Mouse (Mus musculus) heart, adult 2 months (tissue): ENCODE results near the gene Snx21. TPM values are rescaled to one million over a fixed set of nuclear protein-coding genes. Genes with fewer than 3 reads are reported as not detected.

ENCODE experiments used
- DNase-seq, 2 experiments: peaks; one replicate each; pipeline ENCODE4 v3.0.0; 2021
- H3K27ac ChIP-seq: fragments of 200-600 bp; 2 replicates; pipeline ENCODE4 v1.8.1; 2022
- H3K27me3 ChIP-seq: fragments of 200-500 bp; 2 replicates; pipeline ENCODE4 v1.6.1; 2012; ENCODE audit warnings: mild to moderate bottlenecking, low read length, inconsistent platforms, mixed read lengths; ENCODE audit not compliant: control insufficient read depth, insufficient read depth
- H3K36me3 ChIP-seq: fragments of 200-500 bp; 2 replicates; pipeline ENCODE4 v1.6.1; 2012; ENCODE audit warnings: low read length, inconsistent platforms; ENCODE audit not compliant: control insufficient read depth, insufficient read depth
- H3K4me1 ChIP-seq: fragments of 200-500 bp; 2 replicates; pipeline ENCODE4 v1.6.1; 2011; ENCODE audit warnings: low read length; ENCODE audit not compliant: control insufficient read depth, insufficient read depth
- H3K4me3 ChIP-seq: fragments of 200-600 bp; 2 replicates; pipeline ENCODE4 v1.8.1; 2022
- H3K79me2 ChIP-seq: fragments of 200-500 bp; replicated peaks from 2 replicates; pipeline ENCODE4 v1.6.1; 2012; ENCODE audit warnings: mild to moderate bottlenecking, inconsistent platforms, low read length, moderate library complexity, mixed read lengths; ENCODE audit not compliant: control insufficient read depth, insufficient read depth
- H3K9ac ChIP-seq: fragments of 200-500 bp; 2 replicates; pipeline ENCODE4 v1.6.1; 2012; ENCODE audit warnings: low read depth, mild to moderate bottlenecking, control low read depth, inconsistent platforms, low read length, mixed read lengths
- CTCF ChIP-seq: fragments of 200-600 bp; IDR thresholded peaks from 2 replicates; pipeline ENCODE4 v1.8.1; 2022; ENCODE audit warnings: antibody characterized with exemption, mild to moderate bottlenecking, moderate library complexity
- EP300 ChIP-seq: fragments of 200-500 bp; IDR thresholded peaks from 2 replicates; pipeline ENCODE4 v1.6.1; 2011; ENCODE audit warnings: low read depth, low read length, control low read depth; ENCODE audit not compliant: insufficient read depth
- POLR2A ChIP-seq: fragments of 200-500 bp; IDR thresholded peaks from 2 replicates; pipeline ENCODE4 v1.6.1; 2011; ENCODE audit warnings: mild to moderate bottlenecking, low read depth, low read length, control low read depth; ENCODE audit not compliant: insufficient read depth
- WGBS: fragments of 180-500 bp; shearing (Covaris S2); methylation state at CpG from one replicate; pipeline ENCODE4 v1.1.7; 2018; 5-methylcytosine and 5-hydroxymethylcytosine counted together
- intact Hi-C: fragments of 180-260 bp; cut with DNase I; formaldehyde crosslinking; loops from one replicate; pipeline ENCODE4 v1.15.1; 2025
- polyA plus RNA-seq: library from polyadenylated mRNA; depleted of rRNA; stranded (reverse); fragments of >200 nt; gene quantifications from 2 replicates; pipeline ENCODE4 v1.2.3, GENCODE M21; 2012
- total RNA-seq, 2 experiments: library from RNA; stranded (reverse); gene quantifications; 2 replicates each; pipeline ENCODE4 v1.2.3; 2021

Gene Snx21
- total and polyA plus RNA-seq, 3 experiments, result 21.2 to 30.3 (median 29.0) TPM

DNA sequence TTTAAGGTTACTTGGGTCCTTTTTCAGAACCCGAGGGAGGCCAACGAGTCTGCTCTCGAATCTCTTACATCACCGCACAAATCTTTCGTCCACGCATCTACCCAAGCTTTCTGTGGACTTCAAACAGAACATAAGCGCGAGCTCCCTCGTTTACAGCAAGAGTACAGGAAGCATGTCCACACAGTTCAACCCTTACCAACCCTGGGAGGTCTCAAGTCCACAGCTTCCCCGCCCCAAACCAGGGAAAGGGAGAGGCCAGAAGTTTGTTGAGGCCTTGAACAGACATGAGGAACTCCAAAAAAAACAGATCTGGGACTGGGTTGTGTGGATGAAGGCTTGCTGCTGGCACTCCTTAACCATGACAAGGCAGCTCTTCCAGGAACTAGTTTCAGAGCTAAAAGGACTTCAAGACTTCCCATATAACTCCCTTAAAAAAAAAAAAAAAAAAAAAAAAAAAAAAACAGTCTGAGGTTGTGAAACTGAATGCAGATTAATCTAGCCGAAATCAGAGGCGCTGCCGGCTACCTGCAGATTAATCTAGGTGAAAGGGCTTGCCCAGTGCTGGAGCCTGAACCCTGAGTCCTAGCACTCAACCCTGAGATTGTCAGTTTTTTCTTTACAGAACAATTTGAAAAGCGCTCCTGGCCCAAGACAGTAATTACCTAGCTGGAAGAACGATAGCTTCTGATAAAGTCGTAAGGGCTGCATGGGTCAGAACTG lies 17.7 kb downstream of the Snx21 start:
- intact Hi-C loops, result no loop called here
- whole genome bisulfite sequencing, result 87% methylated on average over 16 of the region's 16 CpGs
- H3K79me2 ChIP-seq, result peaks cover 1% of the 10 kb centered on the region; the same call in 1 of the 2 replicates
- no peaks in the 10 kb centered on the region for H3K36me3 ChIP-seq
- H3K4me3 ChIP-seq, result no peak overlapping the region
- no peak overlapping the region for H3K9ac ChIP-seq
- no peak overlapping the region for H3K27ac ChIP-seq
- no peaks in the 10 kb centered on the region for H3K27me3 ChIP-seq
- DNase-seq, result no peak
- peaks cover 3% of the 10 kb centered on the region for H3K4me1 ChIP-seq
- TF ChIP-seq EP300 (no peak), CTCF (no peak), POLR2A (no peak)

DNA sequence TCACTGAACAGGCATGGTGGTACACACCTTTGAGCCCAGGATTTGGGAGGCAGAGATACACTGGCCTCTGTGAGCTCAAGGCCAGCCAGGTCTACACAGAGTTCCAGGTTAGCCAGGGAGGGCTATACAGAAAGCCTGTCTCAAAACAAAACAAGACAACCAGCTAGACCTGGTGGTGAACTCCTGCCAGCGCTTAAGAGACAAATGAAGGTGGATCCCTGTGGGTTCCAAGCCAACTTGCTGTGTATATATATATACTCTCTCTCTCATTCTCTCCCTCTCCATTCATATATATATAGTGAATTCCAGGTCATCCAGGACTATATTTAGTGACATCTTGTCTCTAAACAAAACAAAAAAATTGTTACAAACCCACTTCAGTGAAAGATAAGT lies 18.3 kb downstream of the Snx21 start:
- intact Hi-C loops, result loop anchor here (1.0 to 2.0 kb wide), 2 partner anchors 19 to 107 kb away; partner anchors contain the start of genes Zfp335 and Zswim1
- Histone ChIP-seq H3K27me3 (no peaks in the 10 kb centered on the region), H3K4me1 (peaks cover 3% of the 10 kb centered on the region), H3K27ac (no peak overlapping the region), H3K4me3 (no peak overlapping the region; the same call in 1 of the 2 replicates), H3K79me2 (peaks cover 1% of the 10 kb centered on the region; the same call in 1 of the 2 replicates), H3K36me3 (no peaks in the 10 kb centered on the region), H3K9ac (no peak overlapping the region)
- no peak for DNase-seq
- no peak for TF ChIP-seq CTCF
- TF ChIP-seq EP300, result no peak
- WGBS, result 36% methylated on average over 1 of the region's 1 CpGs

DNA sequence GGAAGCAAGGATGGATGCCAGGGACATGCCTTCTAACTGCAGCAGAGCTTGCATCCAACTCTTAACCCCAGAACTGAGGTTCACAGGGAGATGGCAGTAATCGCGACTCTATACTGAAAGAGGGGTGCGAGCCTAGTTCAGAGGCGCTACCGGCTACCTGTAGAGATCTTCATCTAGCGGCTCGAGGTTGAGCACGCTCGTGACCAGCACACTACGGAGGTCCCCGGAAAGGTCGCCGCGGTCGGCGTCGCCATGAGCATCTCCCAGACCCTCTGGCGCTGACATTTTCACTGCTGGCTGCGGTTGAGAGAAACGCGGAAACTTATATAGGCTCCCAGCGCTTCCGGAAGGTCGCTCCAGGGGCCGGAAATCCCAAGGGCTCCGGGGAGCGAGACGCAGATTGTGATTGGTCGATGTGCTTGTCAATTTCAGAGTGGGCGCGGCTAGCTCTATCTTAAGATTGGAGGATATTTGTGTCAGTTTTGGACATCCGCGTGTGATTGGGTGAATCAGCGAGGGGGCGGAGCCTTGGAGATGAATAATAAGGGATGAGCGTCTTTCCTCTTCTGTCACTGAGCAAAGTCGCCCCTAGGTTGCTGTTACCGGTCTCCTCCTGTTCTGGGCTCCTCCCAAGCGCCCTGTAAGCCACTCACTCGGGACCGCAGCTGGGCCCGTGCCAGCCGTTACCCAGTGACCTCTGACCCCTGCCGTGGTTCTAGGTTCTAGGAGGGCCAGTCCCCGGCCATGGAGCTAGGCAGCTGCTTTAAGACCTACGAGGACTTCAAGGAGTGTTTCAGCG lies 19.1 kb downstream of the Snx21 start, which contains the start of the genes Acot8 and Zswim3:
TSS of gene Acot8 (minus strand) at position 350 of the 799 bp plus-strand sequence.
TSS of gene Zswim3 (plus strand) at position 566 of the 799 bp plus-strand sequence.
- peak; percentile 98 for DNase-seq
- under 1% methylated on average over 47 of the region's 47 CpGs for WGBS
- Histone ChIP-seq H3K79me2 (peaks cover 1% of the 10 kb centered on the region; the same call in 1 of the 2 replicates), H3K9ac (peak within 1 kb of the TSS; percentile 80), H3K36me3 (no peaks in the 10 kb centered on the region), H3K4me1 (peaks cover 3% of the 10 kb centered on the region), H3K27me3 (no peaks in the 10 kb centered on the region), H3K27ac (peak within 1 kb of the TSS; percentile 94), H3K4me3 (peak within 1 kb of the TSS; percentile 66)
- intact Hi-C loops, result loop anchor here (1.0 to 2.0 kb wide), 2 partner anchors 18 to 107 kb away; partner anchors contain the start of genes Zfp335 and Zswim1
- peak; percentile 97 for TF ChIP-seq POLR2A
- TF ChIP-seq CTCF, result no peak
- TF ChIP-seq EP300, result 0 out of 2 replicates have a peak, but pooled peaks have one; percentile 24

DNA sequence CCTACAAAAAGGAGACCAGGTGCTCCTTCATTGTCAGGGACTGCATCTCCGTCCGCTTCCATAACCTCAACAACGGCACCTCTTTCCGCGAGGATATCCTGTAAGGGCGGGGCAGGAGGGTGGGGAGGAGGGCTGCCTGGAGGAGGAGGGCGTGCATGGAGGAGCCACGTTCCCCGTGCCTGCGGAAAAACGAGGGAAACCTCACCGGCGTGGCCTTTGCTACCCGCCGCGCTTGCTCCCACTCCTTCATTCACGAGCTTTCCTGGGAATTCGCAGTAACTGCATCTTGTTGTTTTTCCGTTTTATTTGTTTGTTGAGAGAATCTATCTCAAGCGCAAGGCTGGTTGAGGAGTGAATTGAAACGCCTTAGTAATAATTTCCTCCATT lies 19.7 kb downstream of the Snx21 start:
- H3K4me3 ChIP-seq, result peak overlapping the region; percentile 66
- intact Hi-C loops, result loop anchor here (2.0 kb wide), 1 partner anchor 17 kb away; the partner anchor contains the start of gene Zswim1
- H3K79me2 ChIP-seq, result peaks cover 1% of the 10 kb centered on the region; the same call in 1 of the 2 replicates
- TF ChIP-seq POLR2A, result no peak
- TF ChIP-seq CTCF, result no peak
- no peak for TF ChIP-seq EP300
- WGBS, result 3% methylated on average over 21 of the region's 21 CpGs
- no peaks in the 10 kb centered on the region for H3K36me3 ChIP-seq
- peak overlapping the region; percentile 68 for H3K9ac ChIP-seq
- DNase-seq, result no peak
- peaks cover 3% of the 10 kb centered on the region for H3K4me1 ChIP-seq
- peak overlapping the region; percentile 94 for H3K27ac ChIP-seq
- H3K27me3 ChIP-seq, result no peaks in the 10 kb centered on the region

DNA sequence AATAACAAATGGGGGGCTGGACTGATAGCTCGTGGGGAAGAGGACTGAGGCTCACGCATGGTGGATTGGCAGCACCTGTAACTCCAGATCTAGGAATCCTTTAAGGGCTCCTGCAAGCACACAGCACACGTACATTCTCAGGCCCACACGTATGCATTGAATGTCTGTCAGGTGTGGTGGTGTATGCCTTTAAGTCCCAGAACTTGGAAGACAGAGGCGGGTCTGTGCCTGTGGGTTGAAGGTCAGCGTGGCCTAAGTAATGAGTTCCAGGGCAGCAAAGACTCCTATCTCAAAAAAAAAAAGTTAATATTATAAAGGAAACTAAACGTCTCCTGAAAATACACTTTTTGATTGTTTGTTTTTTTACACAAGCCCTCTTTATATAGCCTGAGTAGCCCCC lies 21.0 kb downstream of the Snx21 start:
- no peak overlapping the region for H3K27ac ChIP-seq
- intact Hi-C loops, result no loop called here

More for the DNA sequence above, 21.0 kb downstream of the Snx21 start:
- Histone ChIP-seq H3K36me3 (no peaks in the 10 kb centered on the region), H3K4me1 (peaks cover 3% of the 10 kb centered on the region), H3K4me3 (no peak overlapping the region), H3K9ac (no peak overlapping the region), H3K27me3 (no peaks in the 10 kb centered on the region), H3K79me2 (peaks cover 1% of the 10 kb centered on the region; the same call in 1 of the 2 replicates)
- TF ChIP-seq POLR2A (no peak), CTCF (no peak)
- DNase-seq, result no peak
- WGBS, result 76% methylated on average over 7 of the region's 7 CpGs
